Mouse (Mus musculus) layer of hippocampus, adult 6 months (tissue): ENCODE data around the gene Mvk. TPM values are rescaled to one million over a fixed set of nuclear protein-coding genes. Genes with fewer than 3 reads are reported as not detected.

ENCODE experiments used
- long read RNA-seq, 2 experiments: library from polyadenylated mRNA; unstranded; transcript quantifications; one replicate each; pipeline ENCODE4 v2.0.0; 2019 to 2020
- microRNA-seq: library from miRNA; unstranded; fragments of <30 nt; microRNA quantifications from one replicate; pipeline ENCODE4 v1.2.0, GENCODE M21; 2020
- polyA plus RNA-seq: library from polyadenylated mRNA; unstranded; fragments of <200 nt; fragmentation: Nextera tagmentation; gene quantifications from 2 replicates; pipeline ENCODE4 v1.2.3, GENCODE M21; 2021

The Mvk gene
- polyA plus RNA-seq: 27.8 and 29.3 TPM in 2 replicates
- long read RNA-seq, experiment 1, transcript Mvk-202 (11 exons, 1,602 nt): minor isoform, 5 of 71 reads
- long read RNA-seq, experiment 1, transcript Mvk-201 (11 exons, 1,660 nt): major isoform, 42 of 71 reads
- long read RNA-seq, experiment 1, partial matches to known transcripts: 8 of 71 reads
- long read RNA-seq, experiment 1, other reads (novel, unspliced or antisense): 16 of 71 reads
- long read RNA-seq, experiment 2, transcript Mvk-202 (11 exons, 1,602 nt): minor isoform, 23 of 161 reads
- long read RNA-seq, experiment 2, transcript Mvk-201 (11 exons, 1,660 nt): major isoform, 77 of 161 reads
- long read RNA-seq, experiment 2, partial matches to known transcripts: 8 of 161 reads
- long read RNA-seq, experiment 2, other reads (novel, unspliced or antisense): 52 of 161 reads

DNA sequence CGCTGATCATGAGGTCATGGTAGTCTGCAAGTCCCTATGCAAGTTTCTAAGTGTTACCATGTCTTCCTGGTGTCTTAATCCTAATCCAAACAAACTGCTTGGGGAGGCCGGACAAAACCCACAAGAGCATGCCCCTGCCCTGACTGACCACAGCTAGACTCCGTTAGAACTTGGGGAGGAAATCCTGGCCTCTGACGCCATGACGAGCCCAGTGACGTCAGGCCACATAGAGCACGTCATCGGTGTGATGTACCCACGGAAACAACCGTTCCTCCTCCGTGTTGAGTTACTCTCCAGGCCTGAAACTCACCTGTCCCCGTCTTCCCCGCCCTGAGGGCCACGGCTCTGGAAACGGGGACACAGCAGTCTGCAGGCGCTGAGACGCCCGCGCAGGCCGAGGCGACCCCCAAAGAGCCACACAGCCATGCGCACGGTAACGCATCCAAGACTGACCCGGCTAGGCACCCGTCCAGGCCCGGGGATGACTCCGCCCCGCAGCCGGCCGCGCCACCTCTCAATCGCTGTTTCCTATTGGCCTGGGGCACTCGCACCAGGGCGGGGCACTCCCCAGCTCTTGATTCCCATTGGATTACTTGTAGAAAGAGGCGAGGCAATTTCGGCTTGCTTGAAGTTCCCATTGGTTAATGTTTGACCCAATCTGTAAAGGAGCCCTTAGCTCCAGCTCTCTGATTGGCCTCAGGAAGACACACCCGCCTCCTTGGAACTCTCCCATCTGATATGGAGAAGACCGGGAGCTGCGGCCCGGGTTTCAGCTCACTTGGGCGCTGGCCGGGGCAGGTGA lies at the start of gene Mvk, which contains the start of gene Mmab:
Mvk (plus strand) TSS at position 704 of the 802 bp plus-strand sequence.
Mmab (minus strand) TSS at position 495 of the 802 bp plus-strand sequence.

Small RNA genes lying within 50 kb of the gene (microRNA-seq; reads per million reads assigned to microRNA genes)
- not detected for gene Mir7027

Other genes with a start within 250 kb of the Mvk start
- not detected in 2 replicates for gene Foxn4, start 170.5 kb upstream of the Mvk start, polyA plus RNA-seq
- 1.4 and 1.8 TPM in 2 replicates for gene Myo1h, start 155.1 kb upstream of the Mvk start, polyA plus RNA-seq
- 32.9 and 34.6 TPM in 2 replicates for gene Kctd10, start 63.8 kb upstream of the Mvk start, polyA plus RNA-seq
- gene Ube3b, start 63.7 kb upstream of the Mvk start, polyA plus RNA-seq: 46.6 and 62.0 TPM in 2 replicates
- 12.6 and 14.6 TPM in 2 replicates for gene Mmab, start 209 bp upstream of the Mvk start, polyA plus RNA-seq
- gene Fam222a, start 123.7 kb downstream of the Mvk start, polyA plus RNA-seq: 0.46 and 0.49 TPM in 2 replicates
- 0.75 and 7.1 TPM in 2 replicates for gene Trpv4, start 214.2 kb downstream of the Mvk start, polyA plus RNA-seq
- 93.0 and 93.3 TPM in 2 replicates for gene Gltp, start 246.7 kb downstream of the Mvk start, polyA plus RNA-seq